Mouse (Mus musculus): ENCODE measurements at regions not wholly inside any gene's neighbourhood (a gene's known extent, or its start where the extent isn't known, plus 50 kb on each side); places are given as distances from the start of the nearest gene placed in this dataset.

- Histone ChIP-seq H3K27ac (no peak overlapping the region), H3K27me3 (no peaks in the 10 kb centered on the region), H3K4me2 (no peak overlapping the region), H3K9me3 (replicated peaks) (no peaks in the 10 kb centered on the region), H3K9ac (no peak overlapping the region), H3K4me3 (replicated peaks) (no peak overlapping the region), H3K36me3 (no peaks in the 10 kb centered on the region), H3K4me1 (replicated peaks) (no peaks in the 10 kb centered on the region)
- DNase-seq (no peak), ATAC-seq (ENCODE audit: low read depth) (no peak)
- 57% methylated on average over 3 of the region's 3 CpGs for WGBS (ENCODE audit: insufficient replicate concordance)
These were observed 1350.1 kb downstream of the Cdh8 start for GRCm38 (mm10) chr8:98066214-98066613.

GRCm38 (mm10) chr8:98065387-98065786, 1350.9 kb downstream of the Cdh8 start:
- Histone ChIP-seq H3K4me3 (replicated peaks) (no peak overlapping the region), H3K4me2 (no peak overlapping the region), H3K9me3 (replicated peaks) (no peaks in the 10 kb centered on the region), H3K36me3 (no peaks in the 10 kb centered on the region), H3K4me1 (replicated peaks) (no peaks in the 10 kb centered on the region), H3K9ac (no peak overlapping the region), H3K27me3 (no peaks in the 10 kb centered on the region), H3K27ac (no peak overlapping the region)
- ATAC-seq (ENCODE audit: low read depth) (peak; percentile 91), DNase-seq (peak; percentile 10)
- 26% methylated on average over 2 of the region's 2 CpGs for WGBS (ENCODE audit: insufficient replicate concordance)

- Histone ChIP-seq H3K4me2 (no peak overlapping the region), H3K27ac (no peak overlapping the region), H3K27me3 (no peaks in the 10 kb centered on the region), H3K4me1 (replicated peaks) (no peaks in the 10 kb centered on the region), H3K9ac (no peak overlapping the region), H3K4me3 (replicated peaks) (no peak overlapping the region), H3K36me3 (no peaks in the 10 kb centered on the region), H3K9me3 (replicated peaks) (no peaks in the 10 kb centered on the region)
- WGBS (ENCODE audit: insufficient replicate concordance), result 30% methylated on average over 3 of the region's 3 CpGs
- no peak for ATAC-seq (ENCODE audit: low read depth)
- DNase-seq, result no peak
These were observed 1354.5 kb downstream of the Cdh8 start for GRCm38 (mm10) chr8:98061778-98062177.

- H3K4me2 ChIP-seq, result no peak overlapping the region
- no peaks in the 10 kb centered on the region for H3K4me1 ChIP-seq (replicated peaks)
- H3K4me3 ChIP-seq (replicated peaks), result no peak overlapping the region
- DNase-seq (no peak), ATAC-seq (ENCODE audit: low read depth) (no peak)
- H3K27me3 ChIP-seq, result no peaks in the 10 kb centered on the region
- no peak overlapping the region for H3K9ac ChIP-seq
- no peaks in the 10 kb centered on the region for H3K36me3 ChIP-seq
- WGBS (ENCODE audit: insufficient replicate concordance), result 51% methylated on average over 3 of the region's 3 CpGs
- no peak overlapping the region for H3K27ac ChIP-seq
- no peaks in the 10 kb centered on the region for H3K9me3 ChIP-seq (replicated peaks)
These were observed 1362.6 kb downstream of the Cdh8 start for GRCm38 (mm10) chr8:98053651-98054050.

DNA sequence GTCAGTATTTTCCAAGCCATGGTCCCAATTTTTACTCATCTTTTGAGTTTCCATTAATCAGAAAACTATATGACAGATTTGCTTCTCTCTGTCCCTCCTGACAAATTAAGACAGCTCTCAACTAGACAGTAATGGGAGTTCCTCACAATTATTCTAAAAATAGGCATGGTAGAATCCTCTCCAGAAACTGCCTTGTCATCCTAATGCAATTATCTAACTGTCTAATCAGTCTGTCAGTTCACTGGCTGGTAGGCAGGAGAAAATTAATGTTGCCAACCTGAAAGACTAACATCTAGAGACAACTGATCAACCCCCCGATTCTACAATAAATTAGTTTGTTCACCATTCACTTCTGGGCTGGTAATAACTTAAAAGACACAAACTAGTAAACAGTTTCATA, 1399.7 kb downstream of the Cdh8 start:
- Histone ChIP-seq H3K27ac (no peak overlapping the region), H3K4me2 (no peak overlapping the region), H3K9ac (no peak overlapping the region), H3K36me3 (no peaks in the 10 kb centered on the region), H3K4me1 (replicated peaks) (no peaks in the 10 kb centered on the region), H3K27me3 (no peaks in the 10 kb centered on the region), H3K9me3 (replicated peaks) (no peaks in the 10 kb centered on the region), H3K4me3 (replicated peaks) (no peak overlapping the region)
- 55% methylated on average over 1 of the region's 1 CpGs for WGBS (ENCODE audit: insufficient replicate concordance)
- DNase-seq, result no peak
- ATAC-seq (ENCODE audit: low read depth), result peak; percentile 68

Data from liver, embryonic 13.5 days (tissue).